Mouse (Mus musculus): ENCODE measurements around the gene Gm5072. TPM values are rescaled to one million over a fixed set of nuclear protein-coding genes. Genes with fewer than 3 reads are reported as not detected.

Gene Gm5072
- polyA plus RNA-seq (2012; rRNA removed; ENCODE audit: low replicate concordance), result not detected in 2 replicates

DNA sequence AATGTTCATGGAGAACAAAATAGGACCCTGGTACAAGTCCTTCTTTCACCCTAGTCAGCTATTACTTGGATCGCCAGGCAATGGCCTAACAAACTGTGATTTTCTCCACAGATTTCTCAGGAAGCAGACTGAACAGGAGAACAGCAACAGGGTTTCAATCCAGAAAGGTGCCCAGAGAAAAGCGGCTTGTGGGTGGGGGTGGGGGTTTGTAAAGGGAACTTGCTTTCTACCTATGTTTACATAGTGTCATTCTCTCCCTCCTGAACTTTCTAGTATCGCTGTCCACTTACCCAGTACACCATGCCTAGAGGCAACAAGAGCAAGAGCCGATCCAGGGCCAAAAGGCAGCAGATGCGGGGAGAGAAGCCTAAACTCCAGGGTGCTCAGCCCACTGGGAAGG is at the start of gene Gm5072:
TSS of gene Gm5072 (plus strand) at position 301 of the 400 bp plus-strand sequence.

Other genes with a start within 250 kb of the Gm5072 start
- not detected in 2 replicates for gene Mageb2, start 60.8 kb upstream of the Gm5072 start, polyA plus RNA-seq (2012; rRNA removed; ENCODE audit: low replicate concordance)
- not detected in 2 replicates for gene Gm8914, start 87.6 kb downstream of the Gm5072 start, polyA plus RNA-seq (2012; rRNA removed; ENCODE audit: low replicate concordance)
- gene 1700084M14Rik, start 183.4 kb downstream of the Gm5072 start, polyA plus RNA-seq (2012; rRNA removed; ENCODE audit: low replicate concordance), result not detected in 2 replicates
- gene Gm14781, start 239.7 kb downstream of the Gm5072 start, polyA plus RNA-seq (2012; rRNA removed; ENCODE audit: low replicate concordance), result not detected in 2 replicates

Measured in mammary gland, adult 2 months (tissue).